Mouse (Mus musculus) layer of hippocampus, adult 11-12 months (tissue): ENCODE results near the gene Gm45783.
"Not testable (repeated sequence)": the region's sequence is repeated elsewhere in the genome, so short reads cannot be mapped to it uniquely, and the experiment has no call there.

Source experiments
- DNase-seq: peaks from one replicate; pipeline ENCODE4 v3.0.0; 2022; ENCODE audit warnings: low spot score

Gene Gm45783

GRCm38 (mm10) chr7:7374431-7374830 lies at the start of gene Gm45783:
Gene Gm45783, minus strand, starts transcription at chr7:7374573.
- not testable (repeated sequence) for DNase-seq

GRCm38 (mm10) chr7:7399603-7400002 lies 25.2 kb upstream of the Gm45783 start, which contains the start of gene Vmn2r31:
Gene Vmn2r31, minus strand, starts transcription at chr7:7399703.
- not testable (repeated sequence) for DNase-seq

GRCm38 (mm10) chr7:7337509-7337908 lies 36.9 kb downstream of the Gm45783 start, which contains the start of gene Vmn2r30:
Gene Vmn2r30, minus strand, starts transcription at chr7:7337609.
- not testable (repeated sequence) for DNase-seq

- peak; percentile 80 for DNase-seq
These were observed 78.8 kb downstream of the Gm45783 start for GRCm38 (mm10) chr7:7295595-7295994.
